Comparison of ENCODE assay signal across 19 mouse cellular contexts in the genomic region with DNA sequence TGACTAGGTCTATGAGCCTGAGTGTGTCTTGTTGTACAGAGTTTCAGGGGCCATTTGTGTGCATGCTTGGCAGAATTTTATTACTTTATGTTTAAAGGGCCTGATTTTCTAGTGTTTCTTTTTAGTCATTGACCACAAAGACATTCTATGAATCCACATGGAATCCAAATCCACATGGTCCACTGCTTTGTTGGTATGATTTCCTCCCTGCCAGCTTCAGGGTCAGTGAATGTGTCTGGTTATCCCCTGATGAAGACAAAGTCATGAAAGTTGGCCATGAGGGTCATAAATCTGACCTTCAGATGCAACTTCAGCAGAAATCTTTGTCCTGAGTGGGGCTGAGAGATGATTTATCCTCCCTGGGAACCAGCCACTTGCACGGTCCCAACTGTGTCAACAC.
"Had no signal": no experiment of that assay in that cellular context is flagged by ENCODE, and none has a peak within 500 bp of the region (broad histone marks: within the 10 kb centered on the region; RNA-seq: fewer than 3 reads in every experiment).

No protein-coding gene starts in this region.

- ATAC-seq: intestine, embryonic 16.5 days; liver, embryonic 12.5 days; midbrain, embryonic 13.5 days; midbrain, embryonic 16.5 days had no signal

- H3K4me1 ChIP-seq: limb, embryonic 10.5 days; limb, embryonic 13.5 days; liver, embryonic 12.5 days; liver, embryonic 15.5 days; lung, embryonic 15.5 days; megakaryocyte, embryonic 14.5 days had no signal

- H3K9me3 ChIP-seq: limb, embryonic 10.5 days; limb, embryonic 13.5 days; liver, embryonic 12.5 days; liver, embryonic 15.5 days; lung, embryonic 15.5 days; midbrain, embryonic 10.5 days; midbrain, embryonic 13.5 days had no signal

- H3K4me3 ChIP-seq: layer of hippocampus, adult 2 months; limb, embryonic 10.5 days; limb, embryonic 13.5 days; liver, embryonic 12.5 days; liver, embryonic 15.5 days; lung, embryonic 15.5 days; megakaryocyte, embryonic 14.5 days; midbrain, embryonic 10.5 days; midbrain, embryonic 13.5 days had no signal

- H3K9ac ChIP-seq: limb, embryonic 13.5 days; liver, embryonic 12.5 days; liver, embryonic 15.5 days; lung, embryonic 15.5 days; midbrain, embryonic 13.5 days had no signal

- H3K36me3 ChIP-seq: limb, embryonic 10.5 days; limb, embryonic 13.5 days; liver, embryonic 12.5 days; liver, embryonic 15.5 days; lung, embryonic 15.5 days; midbrain, embryonic 10.5 days; midbrain, embryonic 13.5 days had no signal

- DNase-seq: kidney, postnatal 14 days; layer of hippocampus, adult 9-11 months; liver; lung, adult 18-20 months; lung, postnatal 10 days; lung, postnatal 36 days; thymus, adult 18-20 months; thymus, postnatal 36 days had no signal

- H3K27ac ChIP-seq: layer of hippocampus, adult 2 months; limb, embryonic 10.5 days; limb, embryonic 13.5 days; liver, embryonic 12.5 days; liver, embryonic 15.5 days; lung, embryonic 15.5 days; midbrain, embryonic 10.5 days; midbrain, embryonic 13.5 days had no signal

- H3K4me2 ChIP-seq: limb, embryonic 13.5 days; liver, embryonic 12.5 days; liver, embryonic 15.5 days; lung, embryonic 15.5 days; midbrain, embryonic 13.5 days had no signal

- H3K27me3 ChIP-seq: limb, embryonic 13.5 days; liver, embryonic 12.5 days; liver, embryonic 15.5 days; lung, embryonic 15.5 days; megakaryocyte, embryonic 14.5 days had no signal
